ENCODE assay signal across 21 mouse cellular contexts in genomic region chr4:139454339-139454738, GRCm38 (mm10).
DNase-seq lines count a peak whose midpoint lies in the region; ATAC-seq lines count a peak whose summit lies in the region.
"Had no signal": no experiment of that assay in that cellular context is flagged by ENCODE, and none has a peak within 500 bp of the region (broad histone marks: within the 10 kb centered on the region; RNA-seq: fewer than 3 reads in every experiment).

No protein-coding gene starts in this region.

- DNase-seq in 416B (ENCODE audit: low read depth): peak; percentile 55
- DNase-seq in layer of hippocampus, adult 9-11 months: no peak
- no peak for DNase-seq in retina, postnatal 1 day
- no peak for DNase-seq in spleen, postnatal 14 days (ENCODE audit: low spot score in 2 of 2)
- DNase-seq in gastrocnemius, postnatal 10 days: no peak
- DNase-seq: adrenal gland, adult 2 months; adrenal gland, adult 8-10 months; adrenal gland, postnatal 10 days; adrenal gland, postnatal 14 days; adrenal gland, postnatal 25 days; adrenal gland, postnatal 36 days; B cell, adult 2 months; cerebellum, adult 11 months; cerebellum, adult 11-12 months; cerebellum, adult 18-20 months had no signal

- ATAC-seq in common myeloid progenitor, adult 5-6 weeks (replicated peaks; ENCODE audit: low read depth, poor library complexity, severe bottlenecking): 0 out of 2 replicates have a peak, but pooled peaks have one; percentile 26
- peak; percentile 77 for ATAC-seq in granulocyte monocyte progenitor cell, adult 5-6 weeks (replicated peaks; ENCODE audit: poor library complexity, severe bottlenecking)
- peak; percentile 53 for ATAC-seq in megakaryocyte progenitor cell, adult 5-6 weeks (replicated peaks; ENCODE audit: poor library complexity)
- ATAC-seq: activated CD4-positive, CD25-positive, alpha-beta regulatory T cell, adult 4 months; CD4-positive, CD25-positive, alpha-beta regulatory T cell, adult 4 months; Patski had no signal

Comparison
In these comparisons a context has a peak if more than half of its experiments do, and no peak if none do; other contexts are left out.
1. ATAC-seq: peak in every context shown above with its lines; median percentile 77 in granulocyte monocyte progenitor cell, adult 5-6 weeks; 53 in megakaryocyte progenitor cell, adult 5-6 weeks; 26 in common myeloid progenitor, adult 5-6 weeks.